Mouse (Mus musculus) frontal cortex, postnatal 14 days (tissue): ENCODE data around the gene Mlh1.

Experiments
- DNase-seq, 2 experiments: peaks; one replicate each; pipeline ENCODE4 v3.0.0; 2022; ENCODE audit warnings: low spot score in 2 of 2

The Mlh1 gene

DNA sequence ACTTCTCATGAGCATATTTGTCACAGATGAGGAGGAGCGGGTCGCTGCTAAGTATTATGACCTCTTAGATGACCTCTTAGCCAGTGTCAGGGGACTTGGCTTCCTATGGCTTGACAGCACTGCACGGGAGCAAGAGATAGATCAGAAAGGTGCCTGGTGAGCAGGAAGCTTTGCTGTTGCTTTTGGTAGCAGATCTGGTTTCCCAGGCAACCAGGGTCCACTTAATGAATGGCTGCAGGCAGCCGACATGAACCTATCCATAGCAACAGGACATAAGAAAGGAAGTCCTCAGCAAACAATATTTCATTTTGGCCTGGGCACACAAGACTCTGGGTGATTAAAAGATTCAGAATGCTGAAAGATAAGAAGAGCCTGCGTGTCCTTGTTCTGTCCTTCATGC lies 14.1 kb upstream of the Mlh1 start:
- DNase-seq: no peak

- DNase-seq: no peak
Observed at GRCm38 (mm10) chr9:111285061-111285460, 13.5 kb upstream of the Mlh1 start.

GRCm38 (mm10) chr9:111275156-111275555 lies 3.6 kb upstream of the Mlh1 start:
- no peak for DNase-seq

DNA sequence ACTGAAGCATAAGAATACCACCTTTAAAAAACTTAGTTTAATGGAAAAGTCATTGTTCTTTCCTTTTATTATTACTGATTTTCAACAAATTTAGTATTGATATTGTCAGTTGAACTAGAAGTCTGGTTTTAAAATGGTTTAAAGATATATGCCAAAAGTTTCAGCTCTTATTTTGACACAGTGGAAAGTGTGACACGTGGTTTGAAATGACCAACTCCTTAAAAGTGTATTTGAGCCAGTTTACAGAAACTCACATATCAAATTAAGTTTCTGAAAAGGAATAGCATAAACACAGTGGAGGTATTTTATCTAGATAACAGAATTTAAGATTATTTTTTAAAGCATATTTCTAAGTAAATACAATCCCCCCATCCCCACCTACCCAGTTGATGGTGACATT lies 2.4 kb upstream of the Mlh1 start:
- no peak for DNase-seq

DNA sequence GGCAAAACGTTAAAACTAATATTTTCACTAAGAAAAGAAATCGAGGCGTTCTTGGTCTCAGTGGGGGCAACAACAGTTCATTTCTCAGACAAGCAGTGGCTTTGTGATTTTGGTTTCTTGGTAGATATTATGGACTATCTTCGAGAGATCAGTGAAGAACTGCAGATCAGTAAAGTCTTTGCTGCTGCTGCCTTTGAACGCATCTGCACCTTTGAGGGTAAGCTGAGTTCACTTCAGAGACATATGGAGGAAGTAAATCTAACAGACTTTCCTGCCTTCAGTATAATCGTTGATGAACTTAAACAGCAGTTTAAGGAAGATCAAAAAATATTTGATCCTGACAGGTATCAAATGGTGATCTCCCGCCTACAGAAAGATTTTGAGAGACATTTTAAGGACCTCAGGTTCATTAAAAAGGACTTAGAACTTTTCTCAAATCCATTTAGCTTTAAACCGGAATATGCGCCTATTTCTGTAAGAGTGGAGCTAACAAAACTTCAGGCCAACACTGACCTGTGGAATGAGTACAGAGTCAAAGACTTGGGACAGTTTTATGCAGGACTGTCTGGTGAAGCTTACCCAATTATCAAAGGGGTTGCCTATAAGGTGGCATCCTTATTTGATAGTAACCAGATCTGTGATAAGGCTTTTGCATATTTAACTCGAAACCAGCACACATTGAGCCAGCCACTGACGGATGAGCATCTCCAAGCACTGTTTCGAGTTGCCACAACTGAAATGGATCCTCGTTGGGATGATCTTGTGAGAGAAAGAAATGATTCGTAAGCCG lies 1.6 kb upstream of the Mlh1 start:
- no peak for DNase-seq

DNA sequence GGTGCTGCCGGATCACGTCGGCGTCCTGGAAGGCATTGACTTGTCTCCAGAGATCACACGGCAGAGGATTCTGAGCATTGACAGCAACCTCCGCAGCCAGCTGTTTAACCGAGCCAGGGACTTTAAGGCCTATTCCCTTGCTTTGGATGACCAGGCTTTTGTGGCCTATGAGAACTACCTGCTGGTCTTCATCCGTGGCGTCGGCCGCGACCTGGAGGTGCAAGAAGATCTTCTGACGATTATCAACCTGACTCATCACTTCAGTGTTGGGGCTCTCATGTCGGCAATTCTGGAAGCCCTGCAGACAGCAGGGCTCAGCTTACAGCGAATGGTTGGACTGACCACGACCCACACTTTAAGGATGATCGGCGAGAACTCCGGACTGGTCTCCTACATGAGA lies 765 bp upstream of the Mlh1 start:
- no peak for DNase-seq

DNA sequence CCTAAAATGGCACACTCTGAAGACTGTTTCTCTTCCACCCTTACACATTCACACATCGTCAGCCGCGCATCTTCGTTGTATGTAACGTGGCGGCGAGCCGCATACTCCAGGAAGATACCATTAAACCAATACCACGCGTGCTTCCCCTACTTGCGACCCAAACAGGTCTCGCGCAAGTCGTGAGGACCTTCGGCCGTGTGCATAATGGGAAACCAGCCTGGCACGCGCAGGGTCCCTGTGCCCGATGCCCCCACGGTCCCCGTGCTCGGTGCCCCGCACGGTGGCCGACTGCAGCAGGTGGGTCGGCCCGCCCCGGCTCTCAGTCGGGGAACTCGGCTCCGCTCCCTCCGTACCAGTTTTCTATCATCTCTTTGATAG lies 546 bp downstream of the Mlh1 start:
- no peak for DNase-seq

GRCm38 (mm10) chr9:111270606-111271005 lies 985 bp downstream of the Mlh1 start:
- DNase-seq: no peak

DNA sequence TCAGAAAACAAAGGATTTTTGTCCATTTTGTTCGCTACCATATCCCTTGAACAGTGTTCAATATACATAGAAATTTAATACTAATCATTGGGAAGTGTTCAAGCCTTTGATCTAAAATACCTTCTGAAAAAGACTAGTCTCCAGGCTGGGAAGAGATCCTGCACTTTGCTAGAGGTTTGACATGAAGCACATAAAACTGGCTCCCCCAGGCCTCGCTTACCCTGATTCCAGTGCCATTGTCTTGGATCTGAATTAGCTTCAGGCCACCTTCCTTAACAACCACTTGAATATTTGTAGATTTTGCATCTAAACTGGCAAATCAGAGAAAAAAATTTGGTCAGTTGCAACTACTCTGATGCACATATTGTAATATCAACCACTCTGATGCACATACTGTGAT lies 3.6 kb downstream of the Mlh1 start:
- DNase-seq: no peak

GRCm38 (mm10) chr9:111261356-111261755 lies 10.2 kb downstream of the Mlh1 start:
- no peak for DNase-seq

DNA sequence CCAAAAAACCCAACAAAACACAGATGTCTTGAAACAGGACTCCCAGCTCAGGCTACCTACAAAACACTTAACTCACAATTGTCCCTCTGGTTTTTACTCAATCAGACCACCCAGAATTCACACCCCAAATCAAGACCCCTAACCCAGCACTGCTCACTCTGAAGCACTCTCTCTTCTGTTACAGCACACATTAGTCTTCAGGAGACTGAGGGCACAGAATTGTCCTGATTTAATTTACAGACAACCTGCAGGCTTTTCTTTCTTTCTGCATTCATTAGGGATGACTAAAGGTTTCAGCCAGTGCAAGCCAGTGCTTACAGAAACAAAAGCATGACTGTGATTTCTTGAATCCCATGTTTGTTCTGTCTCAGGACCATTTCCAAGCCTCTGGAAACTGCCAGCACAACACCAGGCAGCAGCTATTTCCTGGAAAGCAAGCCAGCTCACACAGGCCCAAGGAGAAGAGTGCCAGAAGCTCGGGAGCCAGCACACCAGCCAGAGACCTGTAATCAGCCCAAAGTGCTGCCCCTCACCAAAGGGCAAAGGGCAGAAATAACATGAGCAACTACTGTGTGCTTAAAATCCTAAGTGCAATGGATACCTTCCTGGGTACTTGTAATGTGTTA lies 11.1 kb downstream of the Mlh1 start:
- peak in 1 of 2 experiments; percentile 11 for DNase-seq

DNA sequence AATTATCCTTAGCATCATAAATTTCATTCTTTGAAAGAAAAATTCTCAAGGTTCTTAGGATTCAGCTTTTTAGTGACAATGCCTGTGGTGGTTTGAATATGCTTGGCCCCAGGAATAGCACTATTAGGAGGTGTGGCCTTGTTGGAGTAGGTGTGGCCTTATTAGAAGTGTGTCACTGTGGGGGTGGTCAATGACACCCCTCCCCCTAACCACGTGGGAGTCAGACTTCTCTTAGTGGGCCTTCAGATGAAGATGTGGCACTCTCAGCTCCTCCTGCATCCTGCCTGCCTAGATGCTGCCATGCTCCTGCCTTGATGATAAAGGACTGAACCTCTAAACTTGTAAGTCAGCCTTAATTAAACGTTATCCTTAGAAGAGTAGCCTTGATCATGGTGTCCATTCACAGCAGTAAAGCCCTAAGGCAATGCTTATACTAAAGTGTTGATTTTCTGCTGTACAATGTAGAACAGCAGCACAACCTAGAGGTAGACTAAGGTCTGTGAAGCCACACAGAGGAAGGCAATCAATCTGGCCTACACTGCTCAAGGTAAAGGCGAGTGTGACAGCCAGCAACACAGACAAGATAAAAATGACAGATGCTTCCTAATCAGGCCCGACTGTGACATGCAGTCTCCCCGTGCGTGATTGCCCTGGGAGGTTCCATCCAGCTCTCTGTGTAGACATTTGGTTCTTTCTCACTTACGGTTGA lies 19.3 kb downstream of the Mlh1 start:
- no peak for DNase-seq

GRCm38 (mm10) chr9:111247682-111248246 lies 23.8 kb downstream of the Mlh1 start:
- DNase-seq: no peak

- no peak for DNase-seq
Observed at GRCm38 (mm10) chr9:111245546-111245945, 26.0 kb downstream of the Mlh1 start.

DNA sequence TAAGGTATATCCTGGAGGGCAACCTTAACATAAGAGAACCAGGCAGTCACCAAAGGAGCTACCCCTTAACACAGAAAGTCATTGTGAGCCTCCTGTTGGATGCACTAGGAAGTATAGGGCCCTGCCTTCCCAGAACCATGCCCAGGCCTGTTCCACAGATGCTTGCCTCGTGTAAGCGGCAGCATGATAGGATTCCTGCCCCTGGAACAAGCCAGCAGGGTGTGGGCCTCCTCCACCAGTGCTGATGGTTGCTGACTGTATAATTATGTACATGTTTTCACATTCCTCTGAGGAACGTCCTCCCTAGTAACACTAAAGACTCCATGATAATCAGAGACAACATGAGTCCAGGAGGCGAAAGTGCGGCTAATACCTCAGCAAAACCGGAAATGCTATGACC lies 28.2 kb downstream of the Mlh1 start:
- DNase-seq: no peak

DNA sequence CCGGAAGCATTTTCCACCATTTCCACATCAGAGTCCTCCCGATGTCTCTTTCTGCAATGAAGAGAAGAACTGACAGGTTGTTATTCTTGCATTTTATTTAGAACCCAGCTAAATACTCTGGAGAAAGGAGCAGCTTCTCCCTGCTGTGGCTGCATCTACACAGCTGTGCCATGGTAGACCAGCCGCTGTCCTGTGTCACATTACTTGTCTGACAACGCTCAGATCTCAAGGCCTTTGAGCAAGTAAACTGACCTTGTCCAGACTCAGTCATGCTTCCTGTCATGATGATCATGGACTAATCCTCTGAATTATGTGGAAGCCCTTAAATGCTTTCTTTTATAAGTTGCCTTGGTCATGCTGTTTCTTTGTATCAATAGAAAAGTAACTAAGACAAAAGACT lies 31.8 kb downstream of the Mlh1 start:
- DNase-seq: no peak

- DNase-seq: no peak
Observed at GRCm38 (mm10) chr9:111237726-111238125, 33.9 kb downstream of the Mlh1 start.

- DNase-seq: no peak
Observed at GRCm38 (mm10) chr9:111234701-111235100, 36.9 kb downstream of the Mlh1 start.

DNA sequence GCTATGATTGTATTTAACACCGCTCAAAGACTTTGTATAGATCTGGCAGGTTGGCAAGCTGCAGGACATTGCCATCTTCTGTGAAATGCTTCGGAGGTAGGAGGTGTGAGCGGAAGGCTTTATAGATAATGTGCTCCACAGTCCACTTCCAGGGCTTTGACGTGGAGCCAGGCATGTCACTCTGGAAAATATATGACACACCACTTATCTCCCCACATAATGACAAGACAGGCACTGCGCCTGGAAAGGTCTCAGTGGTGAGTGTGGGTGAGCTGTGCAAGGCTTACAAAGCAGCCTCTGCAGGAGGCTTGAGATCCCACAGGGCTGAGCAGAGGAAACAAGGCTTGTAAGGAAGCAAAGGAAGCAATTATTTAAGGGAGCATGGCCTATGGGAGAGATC lies 43.1 kb downstream of the Mlh1 start:
- no peak for DNase-seq

DNA sequence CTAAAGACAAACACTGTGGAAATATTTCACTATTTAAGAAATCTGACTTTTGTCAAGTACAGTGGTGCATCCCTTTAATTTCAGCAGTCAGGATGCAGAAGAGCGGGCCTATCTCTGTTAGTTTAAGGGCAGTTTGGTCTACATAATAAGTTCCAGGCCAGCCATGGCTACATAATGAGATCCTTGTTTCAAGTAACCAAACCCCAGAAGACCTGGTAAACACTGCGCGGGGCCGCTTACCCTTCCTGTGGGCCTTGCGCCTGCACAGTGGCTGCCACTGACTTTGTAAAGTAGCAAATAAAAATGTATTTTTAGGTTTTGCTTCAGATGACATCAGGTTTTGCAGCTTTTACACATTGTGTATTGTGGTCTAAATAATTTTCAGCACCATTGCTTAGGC lies 48.2 kb downstream of the Mlh1 start:
- DNase-seq: no peak

DNA sequence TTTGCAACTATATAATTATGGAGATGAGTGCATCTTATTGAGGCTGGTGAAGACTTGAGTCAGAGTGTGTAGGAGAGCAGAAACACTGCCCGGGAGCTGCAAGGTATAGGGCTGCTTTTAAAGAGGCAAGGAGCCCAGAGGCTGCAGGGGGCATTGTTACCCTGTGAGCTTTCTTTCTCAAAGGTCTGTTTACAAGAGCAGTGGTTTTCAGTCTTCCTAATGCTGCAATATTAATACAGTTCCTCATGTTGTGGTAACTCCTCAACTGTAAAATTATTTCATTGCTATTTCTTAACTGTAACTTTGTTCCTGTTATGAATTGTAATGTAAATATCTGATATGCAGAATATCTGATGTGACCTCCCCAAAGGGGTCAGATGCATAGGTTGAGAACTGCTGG lies 50.0 kb downstream of the Mlh1 start:
- no peak for DNase-seq

DNA sequence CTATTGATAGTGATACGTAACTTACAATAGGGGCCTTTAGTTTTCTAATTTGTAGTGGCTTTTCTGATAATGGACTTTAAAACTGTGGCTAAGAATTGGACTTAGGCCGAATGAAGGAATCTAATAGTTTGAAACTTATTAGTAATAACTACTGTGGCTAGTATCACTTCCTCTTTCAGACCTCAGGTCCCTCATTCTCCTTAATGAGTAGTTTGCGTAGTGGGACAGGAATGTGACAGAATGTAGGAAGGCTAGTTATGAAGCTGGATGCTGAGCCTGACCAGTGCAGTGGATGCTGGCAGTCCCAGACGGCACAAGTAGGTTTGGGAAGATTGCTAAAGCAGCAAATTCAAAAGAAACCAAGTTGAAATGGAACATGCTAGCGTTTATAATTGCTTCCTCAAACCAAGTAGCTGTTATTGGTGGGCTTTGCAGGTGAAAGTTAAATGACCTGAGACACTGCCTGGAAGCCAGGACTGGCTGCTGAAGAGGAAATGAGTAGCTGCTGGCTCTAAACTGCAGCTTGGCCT lies 51.0 kb downstream of the Mlh1 start:
- no peak for DNase-seq
